23 mouse cellular contexts compared by ENCODE assay signal in genomic region chr8:91188152-91188551, GRCm38 (mm10).
"Had no signal": no experiment of that assay in that cellular context is flagged by ENCODE, and none has a peak within 500 bp of the region (broad histone marks: within the 10 kb centered on the region; RNA-seq: fewer than 3 reads in every experiment).

No protein-coding gene starts in this region.

- H3K36me3 ChIP-seq: heart, embryonic 13.5 days; heart, embryonic 15.5 days; hindbrain, embryonic 13.5 days; hindbrain, embryonic 15.5 days; kidney, embryonic 15.5 days; limb, embryonic 13.5 days; limb, embryonic 15.5 days; liver, embryonic 12.5 days had no signal

- H3K4me3 ChIP-seq: heart, embryonic 13.5 days; heart, embryonic 15.5 days; hindbrain, embryonic 13.5 days; hindbrain, embryonic 15.5 days; kidney, embryonic 15.5 days; limb, embryonic 13.5 days; limb, embryonic 15.5 days; liver, embryonic 12.5 days had no signal

- DNase-seq: gastrocnemius, postnatal 14 days; gastrocnemius, postnatal 36 days; heart, adult 18-20 months; heart, postnatal 14 days; heart, postnatal 36 days; kidney, adult 11 months; kidney, adult 2 months; kidney, adult 9 months; kidney, postnatal 14 days; kidney, postnatal 36 days; layer of hippocampus, adult 9-11 months; layer of hippocampus, postnatal 36 days; left cerebral cortex, postnatal 4 days had no signal

- H3K9me3 ChIP-seq: heart, embryonic 15.5 days; hindbrain, embryonic 15.5 days; kidney, embryonic 15.5 days; limb, embryonic 15.5 days; liver, embryonic 12.5 days had no signal

- H3K27ac ChIP-seq: heart, embryonic 13.5 days; heart, embryonic 15.5 days; hindbrain, embryonic 13.5 days; hindbrain, embryonic 15.5 days; hindbrain, postnatal 0 days; kidney, embryonic 15.5 days; kidney, postnatal 0 days; limb, embryonic 13.5 days; limb, embryonic 15.5 days; liver, embryonic 12.5 days had no signal

- H3K4me1 ChIP-seq: hindbrain, embryonic 15.5 days; liver, embryonic 12.5 days had no signal
